Mouse (Mus musculus): ENCODE data around the gene Adgra3.

The Adgra3 gene

GRCm38 (mm10) chr5:50058421-50059286, at the start of gene Adgra3:
Gene Adgra3, minus strand, starts transcription at chr5:50059006.
- peak; percentile 52 to 68 for DNase-seq

GRCm38 (mm10) chr5:50083441-50083840, 24.6 kb upstream of the Adgra3 start:
- DNase-seq: peak; percentile 36 to 61

- no peak for DNase-seq
Observed at GRCm38 (mm10) chr5:50074245-50074644, 15.4 kb upstream of the Adgra3 start.

DNA sequence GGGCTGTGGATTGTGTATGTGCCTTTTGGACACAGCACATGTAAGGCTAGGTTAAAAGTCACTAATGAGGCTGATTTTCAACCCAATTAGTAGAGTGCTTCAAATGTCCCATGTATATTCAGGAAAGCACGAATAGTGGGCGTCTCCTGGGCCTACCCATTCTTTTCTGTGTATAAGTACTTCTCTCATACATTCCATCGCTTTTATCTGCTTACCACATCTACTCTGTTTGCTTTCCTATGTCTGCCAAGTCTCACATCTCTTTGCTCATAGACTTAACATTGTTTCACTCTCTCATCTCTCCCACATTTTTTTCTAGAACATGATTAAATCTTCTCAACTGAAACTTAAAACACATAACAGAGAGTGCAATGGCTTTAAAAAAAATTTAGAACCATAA, 5.4 kb upstream of the Adgra3 start:
- no peak for DNase-seq

DNA sequence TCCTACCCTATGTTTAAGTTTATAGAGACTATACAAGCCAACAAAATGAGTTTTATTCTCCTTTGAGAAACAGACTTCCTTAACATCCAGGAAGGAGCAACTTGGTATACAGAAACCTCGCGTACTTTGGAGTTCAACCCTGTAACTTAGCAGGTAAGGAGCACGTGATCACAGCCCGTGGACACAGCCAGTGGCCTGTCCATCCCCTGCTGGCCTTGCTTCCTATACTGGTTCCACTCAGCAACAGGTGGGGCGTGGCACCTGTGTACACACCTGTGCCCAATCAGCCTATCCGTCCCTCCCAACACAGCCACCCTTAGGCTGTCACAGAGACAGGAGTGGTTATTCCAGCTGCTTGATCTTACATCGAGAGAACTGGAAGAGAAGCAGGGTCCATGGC, 780 bp upstream of the Adgra3 start:
- no peak for DNase-seq

- no peak for DNase-seq
Observed at GRCm38 (mm10) chr5:50057612-50058420, 990 bp downstream of the Adgra3 start.

DNA sequence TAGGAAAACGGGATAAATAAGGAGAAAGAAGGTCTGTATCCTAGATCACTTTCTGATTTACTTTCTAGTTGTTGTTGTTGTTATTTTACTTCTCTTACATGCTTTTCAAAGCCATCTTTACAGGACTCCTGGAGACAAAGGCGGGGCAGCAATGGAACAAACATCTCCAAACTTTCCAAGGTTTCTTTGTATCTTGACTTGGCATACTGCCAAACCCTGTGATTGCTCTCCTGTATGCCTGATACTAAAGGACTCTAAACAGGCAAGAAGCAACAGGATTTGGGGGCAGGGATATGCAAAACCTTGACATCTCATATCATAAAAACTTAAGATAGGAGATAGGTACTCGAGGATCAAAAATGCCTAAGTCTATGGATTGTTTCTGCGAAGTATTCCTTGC, 6.3 kb downstream of the Adgra3 start:
- DNase-seq: no peak

DNA sequence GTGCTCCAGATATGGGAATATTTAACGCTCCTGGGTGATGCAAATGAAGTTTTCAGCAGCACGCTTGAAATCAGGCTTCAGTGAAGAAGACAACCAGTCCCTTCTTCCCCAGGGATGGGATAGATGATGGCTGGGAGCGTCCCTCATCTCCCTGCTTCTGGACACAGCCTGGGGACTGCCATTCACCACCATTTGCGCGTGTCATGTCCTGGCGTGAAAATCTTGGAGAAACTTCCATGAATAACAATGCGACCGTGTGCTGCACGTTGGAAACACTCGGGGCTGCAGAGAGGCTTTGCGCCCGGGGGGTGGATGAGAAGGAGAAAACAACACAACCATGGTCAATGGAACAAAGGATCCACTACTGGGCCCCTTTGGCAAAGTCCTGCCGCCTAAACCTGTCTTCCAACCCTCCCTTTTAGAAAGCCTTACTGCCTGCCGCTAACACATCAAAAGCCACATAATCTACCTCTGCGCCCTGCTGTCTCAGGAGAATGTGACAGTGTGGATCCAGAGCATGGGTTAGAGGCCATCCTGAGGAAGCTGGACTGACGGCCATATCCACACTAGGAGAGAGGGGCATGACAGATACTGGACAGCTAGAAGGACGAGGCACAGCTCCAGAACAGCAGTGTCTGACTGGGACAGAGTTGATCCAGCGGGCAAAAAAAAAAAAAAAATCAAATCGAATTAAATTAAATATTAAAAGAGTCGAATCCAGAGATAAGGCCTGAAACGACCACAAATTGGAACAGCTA, 8.0 kb downstream of the Adgra3 start:
- DNase-seq: no peak

- DNase-seq: no peak
Observed at GRCm38 (mm10) chr5:50050037-50050436, 8.8 kb downstream of the Adgra3 start.

DNA sequence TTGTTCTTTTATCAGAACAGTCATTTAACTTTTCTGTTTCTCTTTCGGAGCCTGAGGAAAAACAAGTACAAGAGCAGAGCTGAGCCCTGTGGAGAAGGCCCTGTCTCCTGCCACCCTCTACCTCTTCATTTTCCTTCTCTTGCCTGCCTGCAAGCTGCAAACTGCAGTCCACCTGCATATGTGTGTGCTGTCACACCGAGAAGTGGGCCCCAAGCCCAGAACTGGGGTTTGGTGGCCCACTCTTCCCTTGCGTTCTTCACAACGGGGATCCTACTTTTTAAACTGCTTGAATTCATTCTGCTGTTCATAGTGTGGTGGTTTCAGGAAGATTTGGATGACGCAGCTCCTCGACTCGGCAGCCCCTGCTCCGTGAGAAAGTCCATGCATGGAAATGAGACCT, 9.3 kb downstream of the Adgra3 start:
- peak; percentile 46 to 65 for DNase-seq

DNA sequence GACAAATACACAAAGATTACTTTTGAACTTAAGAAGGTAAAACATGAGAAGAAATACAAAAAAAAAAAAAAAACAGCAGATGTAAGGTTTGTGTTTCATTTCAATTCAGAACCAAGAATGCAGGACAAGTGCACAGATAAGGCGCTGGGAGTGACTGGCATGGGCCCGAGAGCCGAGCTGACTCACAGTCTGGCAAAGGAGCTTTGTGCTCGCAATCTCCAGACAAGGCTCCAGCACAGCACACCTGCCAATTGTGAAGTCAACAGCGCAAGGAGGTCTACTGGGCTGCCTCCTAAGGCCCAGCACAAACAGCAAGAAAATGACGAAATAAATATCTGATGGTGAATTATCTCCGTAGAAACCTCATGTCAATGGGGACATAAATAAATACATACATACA, 9.8 kb downstream of the Adgra3 start:
- peak; percentile 49 to 52 for DNase-seq

DNA sequence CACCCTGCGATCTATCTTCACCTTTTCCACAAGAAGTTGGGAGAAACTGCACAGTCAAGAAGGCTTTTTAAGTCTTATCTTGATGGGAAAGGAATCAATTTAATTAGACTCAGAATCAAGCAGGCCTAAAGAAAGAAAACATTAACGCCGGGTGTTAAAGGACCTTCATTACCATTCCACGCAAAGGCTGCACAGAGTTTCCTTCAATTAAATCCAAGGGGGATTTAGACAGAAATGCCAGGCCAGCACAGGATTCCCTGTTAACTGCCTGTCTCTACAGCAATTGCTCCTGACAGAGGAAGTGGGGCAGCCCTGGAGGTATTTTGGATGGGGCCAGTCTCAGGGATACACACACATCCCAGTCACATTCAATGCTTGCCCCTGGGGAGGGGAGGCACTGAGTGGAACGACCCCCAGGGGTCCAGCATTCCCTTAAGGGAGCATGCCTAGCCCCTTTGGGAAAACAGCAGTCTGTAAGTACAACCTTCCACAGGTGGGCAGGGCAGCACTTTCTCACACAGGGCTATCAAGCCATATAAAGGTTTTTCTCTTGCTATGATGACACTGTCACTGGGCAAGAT, 10.4 kb downstream of the Adgra3 start:
- no peak for DNase-seq

GRCm38 (mm10) chr5:50045180-50045579, 13.6 kb downstream of the Adgra3 start:
- DNase-seq: peak in 1 of 2 experiments; percentile 23

DNA sequence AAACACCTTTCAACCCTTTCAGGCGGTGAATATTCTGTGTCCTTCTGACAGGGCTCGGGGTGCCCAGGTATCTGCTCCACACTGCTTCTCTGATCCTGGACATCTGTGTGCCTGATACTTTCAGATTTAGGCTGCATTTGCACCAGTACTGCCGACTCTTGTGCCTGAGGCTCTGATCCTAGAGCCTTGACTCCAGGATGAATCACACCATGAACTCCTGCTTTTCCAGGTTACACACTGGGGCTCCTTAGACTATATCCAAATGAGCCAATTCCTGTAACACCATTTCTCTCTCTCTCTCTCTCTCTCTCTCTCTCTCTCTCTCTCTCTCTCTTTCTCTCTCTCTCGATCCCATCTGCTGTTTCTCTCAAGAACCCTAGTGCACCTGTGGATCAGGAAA, 15.1 kb downstream of the Adgra3 start:
- no peak for DNase-seq

GRCm38 (mm10) chr5:50042274-50042943, 16.4 kb downstream of the Adgra3 start:
- no peak for DNase-seq

- no peak for DNase-seq
Observed at GRCm38 (mm10) chr5:50039521-50039920, 19.3 kb downstream of the Adgra3 start.

DNA sequence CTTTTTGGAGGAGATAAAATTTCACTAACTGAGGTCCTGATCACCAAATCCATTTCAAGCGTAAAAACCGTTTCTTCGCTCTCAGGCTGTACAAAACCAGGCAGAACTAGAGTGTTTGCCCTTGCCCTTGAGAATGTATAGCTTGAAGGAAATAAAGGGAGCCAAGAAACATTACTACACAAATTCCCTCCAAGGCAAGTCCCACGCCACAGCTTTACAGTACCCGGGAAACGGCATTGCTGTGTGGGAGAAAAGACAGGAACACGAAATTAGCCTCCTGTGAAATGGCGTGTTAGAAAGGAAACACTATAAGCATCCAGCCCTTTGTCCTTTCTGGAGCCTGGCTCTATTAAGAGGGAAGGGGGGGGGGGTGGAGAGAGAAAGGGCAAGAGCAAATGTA, 21.1 kb downstream of the Adgra3 start:
- DNase-seq: no peak

DNA sequence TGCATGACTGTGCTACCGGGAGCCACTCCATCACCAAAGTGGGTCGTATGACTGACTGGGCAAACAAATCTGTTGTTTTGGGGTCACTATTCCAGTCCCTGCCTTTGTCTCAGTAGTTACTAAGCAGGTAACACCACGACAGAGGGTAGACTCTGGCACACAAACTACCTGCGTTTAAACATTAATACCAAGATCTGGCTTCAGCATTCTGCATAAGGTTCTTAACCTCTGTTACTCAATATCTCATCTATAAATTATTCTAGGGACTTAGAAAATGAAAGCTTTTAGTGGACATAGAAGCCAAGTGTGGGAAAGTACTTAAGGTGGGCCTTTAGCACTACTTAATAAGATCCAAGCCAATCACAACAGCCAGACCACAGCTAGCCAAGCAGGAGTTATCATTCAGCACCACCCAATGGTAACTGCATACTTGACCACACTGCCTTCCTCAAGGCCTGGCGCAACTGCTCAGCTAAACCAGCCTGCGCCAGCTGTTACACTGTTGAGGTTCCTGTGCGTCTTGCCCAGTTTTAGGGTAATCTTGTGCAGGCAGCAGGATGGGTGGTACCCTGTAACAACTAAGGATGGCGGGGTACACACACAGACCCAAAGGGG, 23.8 kb downstream of the Adgra3 start:
- no peak for DNase-seq

- no peak for DNase-seq
Observed at GRCm38 (mm10) chr5:50034231-50034630, 24.6 kb downstream of the Adgra3 start.

- no peak for DNase-seq
Observed at GRCm38 (mm10) chr5:50033660-50034059, 25.1 kb downstream of the Adgra3 start.

GRCm38 (mm10) chr5:50032332-50032731, 26.5 kb downstream of the Adgra3 start:
- peak in 1 of 2 experiments; percentile 21 for DNase-seq

Measured in cerebellum, postnatal 14 days (tissue).